Mouse (Mus musculus) embryonic facial prominence, embryonic 13.5 days (tissue): ENCODE measurements around the gene Nup62. TPM values are rescaled to one million over a fixed set of nuclear protein-coding genes. Genes with fewer than 3 reads are reported as not detected.
"Not testable (repeated sequence)": the region's sequence is repeated elsewhere in the genome, so short reads cannot be mapped to it uniquely, and the experiment has no call there.

Source experiments
- ATAC-seq: fragments of 200-750 bp; cut with Nextera tagmentation; 2 replicates; pipeline ENCODE4 v1.8.0; 2017; ENCODE audit warnings: low read depth; ENCODE audit not compliant: insufficient number of reproducible peaks, insufficient read depth, low FRiP score, low TSS enrichment
- H3K27ac ChIP-seq: fragments of 300-500 bp; sonication (generic); 2 replicates; pipeline ENCODE4 v1.5.1; 2015; ENCODE audit warnings: moderate library complexity, mild to moderate bottlenecking, inconsistent platforms
- H3K27me3 ChIP-seq: fragments of 300-500 bp; sonication (generic); 2 replicates; pipeline ENCODE4 v1.6.1; 2015; ENCODE audit warnings: mild to moderate bottlenecking, inconsistent platforms
- H3K36me3 ChIP-seq: fragments of 300-500 bp; sonication (generic); 2 replicates; pipeline ENCODE4 v1.6.1; 2015; ENCODE audit warnings: mild to moderate bottlenecking, inconsistent platforms
- H3K4me1 ChIP-seq: fragments of 300-500 bp; sonication (generic); 2 replicates; pipeline ENCODE4 v1.6.1; 2015; ENCODE audit warnings: inconsistent platforms
- H3K4me2 ChIP-seq: fragments of 300-500 bp; sonication (generic); 2 replicates; pipeline ENCODE4 v1.6.1; 2015; ENCODE audit warnings: moderate library complexity, mild to moderate bottlenecking, inconsistent platforms
- H3K4me3 ChIP-seq: fragments of 300-500 bp; sonication (generic); 2 replicates; pipeline ENCODE4 v1.5.1; 2015; ENCODE audit warnings: mild to moderate bottlenecking, inconsistent platforms
- H3K9ac ChIP-seq: fragments of 300-500 bp; sonication (generic); 2 replicates; pipeline ENCODE4 v1.6.1; 2015; ENCODE audit warnings: mild to moderate bottlenecking, inconsistent platforms
- H3K9me3 ChIP-seq: fragments of 300-500 bp; sonication (generic); 2 replicates; pipeline ENCODE4 v1.6.1; 2016; ENCODE audit warnings: inconsistent platforms
- WGBS: fragments of 180-500 bp; shearing (Covaris S2); methylation state at CpG from one replicate; pipeline ENCODE4 v1.1.7; 2015; ENCODE audit warnings: mixed read lengths; 5-methylcytosine and 5-hydroxymethylcytosine counted together
- microRNA counts: library from miRNA; unstranded; fragments of <30 nt; microRNA quantifications from one replicate; lab custom pipeline; 2016
- microRNA-seq: library from miRNA; unstranded; fragments of <30 nt; microRNA quantifications from one replicate; pipeline ENCODE4, GENCODE M21; 2016
- polyA plus RNA-seq: library from polyadenylated mRNA; unstranded; fragments of >200 nt; fragmentation: Nextera tagmentation; extraction: Ambion mirVana; gene quantifications from 2 replicates; pipeline ENCODE4 v1.2.1, GENCODE M21; 2015

The Nup62 gene
- polyA plus RNA-seq, 1 experiment from 2014 or later = 100 TPM

DNA sequence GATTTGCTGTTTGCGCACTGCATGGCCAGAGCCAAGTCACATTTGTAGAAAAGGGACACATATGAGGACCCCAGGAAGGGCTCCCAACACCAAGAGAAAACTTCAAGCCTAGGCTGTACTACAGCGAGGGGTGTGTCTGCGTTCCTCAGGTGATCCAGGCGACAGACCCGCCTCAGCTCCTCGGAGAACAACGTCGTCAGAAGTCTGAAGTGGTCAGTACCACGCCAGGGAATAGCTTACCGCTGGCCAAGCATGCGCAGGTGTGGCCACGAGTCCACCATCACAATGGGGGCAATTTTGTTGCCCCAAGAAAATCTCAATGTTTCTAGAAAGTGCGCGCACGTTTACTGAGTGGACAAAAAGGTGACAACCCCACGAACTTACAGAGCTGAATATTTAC, 52.6 kb downstream of the Nup62 start:
- peaks cover 43% of the 10 kb centered on the region for H3K4me1 ChIP-seq

DNA sequence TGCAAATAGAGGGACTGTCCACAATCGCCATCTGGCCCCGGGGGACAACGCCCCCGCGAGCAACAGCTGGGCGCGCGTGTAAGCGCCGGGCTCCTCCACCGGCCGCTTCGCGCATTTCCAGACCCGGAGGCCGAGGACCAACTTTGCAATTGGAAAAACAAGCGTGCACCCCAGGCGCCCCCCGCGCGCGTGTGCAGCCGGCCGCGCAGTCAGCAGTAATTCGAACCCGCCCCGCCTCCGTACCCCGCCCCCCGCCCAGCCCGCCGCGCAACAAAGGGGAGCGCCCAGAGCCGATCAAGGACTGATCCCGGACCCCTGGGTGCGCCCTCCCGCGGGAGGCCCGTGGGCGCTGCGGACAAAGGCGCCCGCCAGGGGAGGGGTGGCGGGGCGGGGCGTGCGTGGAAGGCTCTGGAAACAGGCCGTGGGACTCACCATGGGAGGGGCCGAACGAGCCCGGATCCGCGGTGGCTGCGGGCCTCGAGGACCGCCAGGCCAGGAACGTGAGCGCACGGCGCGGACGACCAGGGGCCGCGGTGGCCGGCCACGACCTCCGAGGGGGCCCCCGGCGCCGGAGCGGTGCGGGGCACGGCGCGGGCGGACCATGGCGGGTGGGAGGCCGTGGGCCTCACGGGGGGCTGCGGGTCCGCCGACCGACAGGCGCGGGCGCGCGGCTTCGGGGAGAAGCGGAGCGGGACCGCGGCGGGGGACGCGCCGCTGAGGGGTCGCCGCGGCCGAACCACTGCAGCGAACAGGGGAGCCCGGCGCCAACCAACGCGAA, 53.2 kb downstream of the Nup62 start:
- H3K27me3 ChIP-seq = no peaks in the 10 kb centered on the region
- WGBS = under 1% methylated on average over 100 of the region's 108 CpGs
- H3K9ac ChIP-seq = peak overlapping the region; percentile 100
- peak; percentile 65 for ATAC-seq
- no peaks in the 10 kb centered on the region for H3K9me3 ChIP-seq
- peak overlapping the region; percentile 92 for H3K4me3 ChIP-seq
- peaks cover 26% of the 10 kb centered on the region for H3K36me3 ChIP-seq
- peak overlapping the region; percentile 100 for H3K27ac ChIP-seq
- peaks cover 43% of the 10 kb centered on the region for H3K4me1 ChIP-seq
- H3K4me2 ChIP-seq = peak overlapping the region; percentile 94

More for the DNA sequence above, 52.6 kb downstream of the Nup62 start:
- Histone ChIP-seq H3K4me3 (peak overlapping the region; percentile 92), H3K9me3 (no peaks in the 10 kb centered on the region), H3K27ac (peak overlapping the region; percentile 100), H3K4me2 (peak overlapping the region; percentile 94), H3K9ac (peak overlapping the region; percentile 100), H3K36me3 (peaks cover 32% of the 10 kb centered on the region), H3K27me3 (no peaks in the 10 kb centered on the region)
- WGBS = 5% methylated on average over 16 of the region's 16 CpGs
- ATAC-seq = no peak

DNA sequence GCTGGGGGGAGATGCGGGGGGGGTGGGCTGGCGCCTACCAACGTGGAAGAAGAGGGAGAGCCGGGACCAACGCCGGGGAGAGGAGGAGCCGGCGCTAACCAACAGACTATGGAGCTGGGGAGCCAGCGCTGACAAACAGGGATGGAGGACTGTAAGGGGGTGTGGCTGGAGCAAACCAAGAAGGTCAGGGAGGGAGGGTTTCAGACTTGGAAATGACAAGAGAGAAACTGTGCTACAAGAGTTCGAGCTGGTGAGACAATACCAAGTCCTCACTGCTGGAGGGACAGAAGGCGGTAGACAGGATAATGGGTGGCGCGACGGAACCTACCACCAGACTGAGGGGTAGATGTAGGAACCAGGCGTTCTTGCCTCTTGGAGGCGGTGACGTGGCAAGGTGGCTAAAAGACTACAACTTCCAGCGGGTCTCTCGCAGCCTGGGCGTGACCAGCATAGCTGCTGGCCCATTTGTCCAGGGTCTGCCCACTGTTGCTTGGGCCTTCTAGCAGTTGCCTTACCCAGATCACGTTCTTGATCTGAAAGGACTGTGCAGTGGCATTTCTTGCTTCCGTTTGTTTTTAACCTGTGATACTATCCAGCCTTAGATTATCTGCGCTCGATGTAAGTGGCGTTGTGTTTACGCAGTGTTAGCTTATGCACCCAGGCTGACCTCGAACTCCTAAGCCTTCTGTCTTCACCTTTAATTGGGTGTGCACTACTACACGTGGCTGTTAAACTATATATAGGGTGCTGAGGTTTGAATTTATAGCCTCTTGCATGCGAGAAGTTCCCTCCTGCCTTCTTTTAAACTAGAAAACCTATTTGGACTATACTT, 54.0 kb downstream of the Nup62 start, which contains the start of gene Ptov1:
TSS of gene Ptov1 (minus strand) at position 92 of the 832 bp plus-strand sequence.
- WGBS = 7% methylated on average over 29 of the region's 29 CpGs
- H3K4me1 ChIP-seq = peaks cover 43% of the 10 kb centered on the region
- ATAC-seq = peak; percentile 91

DNA sequence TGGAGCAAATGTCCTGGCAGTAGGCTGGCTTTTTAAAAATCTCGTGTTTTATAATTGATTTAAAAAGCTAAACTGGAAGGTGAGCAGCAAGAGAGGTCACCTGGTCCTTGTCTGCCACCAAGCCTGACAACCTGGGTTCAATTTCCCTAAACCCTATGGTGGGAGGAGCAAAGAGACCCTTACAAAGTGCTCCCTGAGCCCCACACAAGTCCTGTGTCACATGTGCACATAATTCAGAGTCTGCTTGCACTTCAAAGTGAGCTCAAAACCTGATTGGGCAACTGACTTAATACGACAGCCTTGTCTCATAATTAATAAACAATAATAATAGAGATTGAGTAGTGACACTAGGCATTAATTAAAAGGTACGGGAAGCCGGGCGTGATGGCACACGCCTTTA, 54.7 kb downstream of the Nup62 start:
- 81% methylated on average over 6 of the region's 6 CpGs for WGBS
- H3K9me3 ChIP-seq = no peaks in the 10 kb centered on the region
- H3K4me1 ChIP-seq = peaks cover 36% of the 10 kb centered on the region
- peak overlapping the region; percentile 100 for H3K9ac ChIP-seq
- peaks cover 11% of the 10 kb centered on the region for H3K36me3 ChIP-seq
- peak overlapping the region; percentile 92 for H3K4me3 ChIP-seq
- peak overlapping the region; percentile 94 for H3K4me2 ChIP-seq
- ATAC-seq = no peak
- H3K27me3 ChIP-seq = no peaks in the 10 kb centered on the region
- H3K27ac ChIP-seq = peak overlapping the region; percentile 100

More for the DNA sequence above, 54.0 kb downstream of the Nup62 start, which contains the start of gene Ptov1:
- H3K36me3 ChIP-seq = peaks cover 18% of the 10 kb centered on the region
- peak within 1 kb of the TSS; percentile 94 for H3K4me2 ChIP-seq
- H3K27ac ChIP-seq = peak within 1 kb of the TSS; percentile 100
- no peaks in the 10 kb centered on the region for H3K27me3 ChIP-seq
- H3K4me3 ChIP-seq = peak within 1 kb of the TSS; percentile 92
- H3K9me3 ChIP-seq = no peaks in the 10 kb centered on the region
- peak within 1 kb of the TSS; percentile 100 for H3K9ac ChIP-seq

DNA sequence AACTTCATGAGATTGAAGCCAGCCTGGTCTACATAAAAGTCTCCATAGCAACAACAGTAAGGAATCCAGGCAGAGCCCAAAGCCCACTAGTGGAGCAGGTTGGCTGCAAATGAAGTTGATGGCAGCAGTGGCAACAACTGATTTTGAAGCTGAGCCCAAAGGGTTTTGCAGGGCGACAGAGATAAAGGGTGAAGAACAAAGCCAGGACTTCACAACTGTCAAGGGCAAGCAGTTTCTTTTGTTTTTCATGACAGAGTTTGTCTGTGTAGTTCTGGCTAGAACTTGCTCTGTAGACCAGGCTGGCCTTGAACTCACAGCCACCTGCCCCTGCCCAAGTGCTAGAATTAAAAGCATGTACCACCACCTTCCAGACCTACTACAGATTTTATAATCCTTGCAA, 55.3 kb downstream of the Nup62 start:
- 91% methylated on average over 1 of the region's 1 CpGs for WGBS
- H3K4me1 ChIP-seq = peaks cover 30% of the 10 kb centered on the region
- no peak overlapping the region for H3K9ac ChIP-seq
- H3K27ac ChIP-seq = no peak overlapping the region
- ATAC-seq = no peak
- no peaks in the 10 kb centered on the region for H3K27me3 ChIP-seq
- H3K9me3 ChIP-seq = no peaks in the 10 kb centered on the region
- H3K4me2 ChIP-seq = no peak overlapping the region
- no peak overlapping the region for H3K4me3 ChIP-seq
- peaks cover 11% of the 10 kb centered on the region for H3K36me3 ChIP-seq

DNA sequence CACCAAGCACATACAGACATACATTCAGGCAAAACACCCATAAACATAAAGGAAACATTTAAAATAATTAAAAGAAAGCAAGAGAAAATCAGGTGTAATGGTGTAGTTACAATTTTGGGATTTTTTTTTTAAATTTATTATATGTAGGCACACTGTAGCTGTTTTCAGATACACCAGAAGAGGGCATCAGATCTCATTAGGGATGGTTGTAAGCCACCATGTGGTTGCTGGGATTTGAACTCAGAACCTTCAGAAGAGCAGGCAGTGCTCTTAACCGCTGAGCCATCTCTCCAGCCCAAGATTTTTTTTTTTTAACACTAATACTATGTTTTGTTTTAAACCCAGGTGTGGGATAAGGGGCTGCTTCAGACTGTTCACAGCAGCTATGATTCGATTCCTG, 55.9 kb downstream of the Nup62 start:
- not testable (repeated sequence) for ATAC-seq, H3K27ac ChIP-seq, H3K9ac ChIP-seq, H3K4me2 ChIP-seq, H3K4me3 ChIP-seq, H3K9me3 ChIP-seq, H3K27me3 ChIP-seq
- H3K4me1 ChIP-seq = peaks cover 24% of the 10 kb centered on the region
- WGBS = 88% methylated on average over 2 of the region's 2 CpGs
- H3K36me3 ChIP-seq = peaks cover 11% of the 10 kb centered on the region

DNA sequence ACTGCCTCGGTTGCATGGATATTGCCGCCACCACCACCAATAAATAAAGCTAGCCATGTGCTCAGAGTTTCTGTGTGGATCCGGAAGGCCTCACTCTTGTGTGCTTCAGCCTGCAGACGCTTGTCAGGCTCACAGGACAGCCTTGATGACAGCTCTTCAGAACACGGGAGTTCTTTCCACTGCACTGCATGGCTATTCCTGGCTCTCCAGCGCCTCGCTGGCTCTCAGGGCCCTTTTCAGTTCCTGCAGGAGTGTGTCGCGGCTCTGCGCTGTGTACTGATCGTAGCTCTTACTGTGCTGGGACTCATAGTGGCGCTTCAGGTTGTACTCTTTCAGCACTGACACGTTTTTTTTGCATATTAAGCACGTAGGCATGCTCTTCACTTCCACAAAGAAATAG, 61.9 kb downstream of the Nup62 start:
- Histone ChIP-seq H3K27me3 (no peaks in the 10 kb centered on the region), H3K27ac (no peak overlapping the region), H3K4me3 (no peak overlapping the region), H3K36me3 (peaks cover 71% of the 10 kb centered on the region), H3K4me1 (no peaks in the 10 kb centered on the region), H3K9ac (no peak overlapping the region), H3K4me2 (no peak overlapping the region), H3K9me3 (no peaks in the 10 kb centered on the region)
- ATAC-seq = no peak
- 89% methylated on average over 14 of the region's 14 CpGs for WGBS

MicroRNAs within 50 kb of the gene (microRNA counts, 519-probe panel; counts per million panel counts)
- 236 counts per million, percentile 44 among the panel's probes with 10 or more counts for microRNA mmu-miR-707 (lab: Ali Mortazavi, UCI)

Small RNAs within 50 kb of the gene (microRNA-seq; reads per million reads assigned to microRNA genes)
- not detected for gene Mir707

Other genes with a start within 250 kb of the Nup62 start
- gene Napsa, start 243.7 kb upstream of the Nup62 start, polyA plus RNA-seq = 1.1 and 1.8 TPM in 2 replicates
- 0.72 and 1.8 TPM in 2 replicates for gene Kcnc3, start 225.4 kb upstream of the Nup62 start, polyA plus RNA-seq
- gene Myh14, start 145.2 kb upstream of the Nup62 start, polyA plus RNA-seq = 11.8 and 12.2 TPM in 2 replicates
- gene Izumo2, start 107.3 kb upstream of the Nup62 start, polyA plus RNA-seq = not detected in 2 replicates
- 32.2 and 35.9 TPM in 2 replicates for gene Vrk3, start 67.7 kb upstream of the Nup62 start, polyA plus RNA-seq
- 2.0 and 2.3 TPM in 2 replicates for gene Zfp473, start 65.0 kb upstream of the Nup62 start, polyA plus RNA-seq
- 1.7 and 2.2 TPM in 2 replicates for gene Il4i1, start 299 bp downstream of the Nup62 start, polyA plus RNA-seq
- gene Atf5, start 570 bp downstream of the Nup62 start, polyA plus RNA-seq = 6.4 and 6.5 TPM in 2 replicates
- 104 and 110 TPM in 2 replicates for gene Akt1s1, start 32.9 kb downstream of the Nup62 start, polyA plus RNA-seq
- gene Tbc1d17, start 33.0 kb downstream of the Nup62 start, polyA plus RNA-seq = 83.1 and 91.0 TPM in 2 replicates
- gene Pnkp, start 41.1 kb downstream of the Nup62 start, polyA plus RNA-seq = 30.0 and 30.7 TPM in 2 replicates
- gene Ptov1, start 53.7 kb downstream of the Nup62 start, polyA plus RNA-seq = 469 and 526 TPM in 2 replicates
- gene Med25, start 76.6 kb downstream of the Nup62 start, polyA plus RNA-seq = 107 and 111 TPM in 2 replicates
- gene Fuz, start 80.0 kb downstream of the Nup62 start, polyA plus RNA-seq = 26.1 and 29.7 TPM in 2 replicates
- gene Ap2a1, start 113.4 kb downstream of the Nup62 start, polyA plus RNA-seq = 72.3 and 77.5 TPM in 2 replicates
- 0.25 and 0.26 TPM in 2 replicates for gene Tsks, start 127.1 kb downstream of the Nup62 start, polyA plus RNA-seq
- 32.0 and 39.1 TPM in 2 replicates for gene Cpt1c, start 158.8 kb downstream of the Nup62 start, polyA plus RNA-seq
- 534 and 684 TPM in 2 replicates for gene Prmt1, start 170.5 kb downstream of the Nup62 start, polyA plus RNA-seq
- gene Irf3, start 181.6 kb downstream of the Nup62 start, polyA plus RNA-seq = 92.0 and 99.7 TPM in 2 replicates
- 73.6 and 83.2 TPM in 2 replicates for gene Bcl2l12, start 182.6 kb downstream of the Nup62 start, polyA plus RNA-seq
- 38.6 and 40.2 TPM in 2 replicates for gene Scaf1, start 200.3 kb downstream of the Nup62 start, polyA plus RNA-seq
- 19.7 and 23.3 TPM in 2 replicates for gene Rras, start 201.9 kb downstream of the Nup62 start, polyA plus RNA-seq
- gene Prr12, start 236.8 kb downstream of the Nup62 start, polyA plus RNA-seq = 15.2 and 15.7 TPM in 2 replicates
- 64.7 and 66.6 TPM in 2 replicates for gene Nosip, start 246.3 kb downstream of the Nup62 start, polyA plus RNA-seq
- gene Prrg2, start 246.6 kb downstream of the Nup62 start, polyA plus RNA-seq = 23.0 and 26.0 TPM in 2 replicates